In the genomic region with DNA sequence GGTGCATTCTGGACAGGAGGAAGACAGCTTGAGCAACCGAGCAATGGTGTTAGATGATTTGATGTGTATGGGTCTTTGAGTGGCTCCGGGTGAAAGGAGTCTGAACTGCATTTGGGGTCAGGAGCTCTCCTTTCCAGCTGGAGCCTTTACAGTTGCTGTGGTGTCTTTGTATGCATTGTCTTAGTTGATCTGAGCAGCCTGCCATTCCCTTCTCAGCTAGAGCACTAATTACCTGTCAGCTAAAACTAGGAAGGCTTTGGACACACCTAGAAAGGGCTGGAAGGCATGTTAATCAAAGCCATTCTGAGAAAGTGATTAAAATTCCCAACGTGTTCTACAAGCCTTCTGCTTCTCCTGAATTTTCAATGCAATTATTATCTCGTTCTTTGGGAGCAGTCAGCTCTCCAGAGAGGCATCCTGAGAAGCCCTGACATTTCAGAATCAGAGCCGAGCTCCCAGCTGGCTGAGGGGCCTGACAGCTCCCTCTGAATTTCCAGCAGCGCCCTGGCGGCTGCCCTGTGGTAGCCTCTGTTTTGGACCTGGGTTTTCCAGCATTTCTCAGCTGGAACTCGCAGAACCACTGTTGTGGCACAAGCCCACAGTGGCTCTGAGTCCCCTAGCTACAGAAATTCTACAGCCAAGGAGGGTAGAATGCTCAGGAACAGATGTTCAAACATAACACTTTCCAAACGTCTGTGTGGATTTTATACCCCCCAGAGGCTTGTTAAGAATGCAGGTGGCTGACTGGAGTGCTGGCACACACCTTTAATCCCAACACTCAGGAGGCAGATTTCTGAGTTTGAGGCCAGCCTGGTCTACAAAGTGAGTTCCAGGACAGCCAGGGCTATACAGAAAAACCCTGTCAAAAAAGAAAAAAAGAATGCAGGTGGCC, we compare ENCODE assay signal across 10 mouse cellular contexts.
DNase-seq lines count a peak whose midpoint lies in the region; ATAC-seq and TF ChIP-seq lines count a peak whose summit lies in the region.
"Had no signal": no experiment of that assay in that cellular context is flagged by ENCODE, and none has a peak within 500 bp of the region (broad histone marks: within the 10 kb centered on the region; RNA-seq: fewer than 3 reads in every experiment).

No protein-coding gene starts in this region.

- intact Hi-C loops in gastrocnemius, adult 2 months (cut with DNase I): no loop called here
- intact Hi-C loops in heart, postnatal 25 days (cut with DNase I): no loop called here

- H3K27me3 ChIP-seq in forebrain, embryonic 12.5 days: no peaks in the 10 kb centered on the region
- no peaks in the 10 kb centered on the region for H3K27me3 ChIP-seq in hindbrain, postnatal 0 days (ENCODE audit: insufficient read depth, low read length)
- H3K27me3 ChIP-seq in midbrain, embryonic 10.5 days (ENCODE audit: low read depth, poor library complexity, severe bottlenecking): no peaks in the 10 kb centered on the region
- no peaks in the 10 kb centered on the region for H3K27me3 ChIP-seq in kidney, embryonic 14.5 days (ENCODE audit: control insufficient read depth, insufficient read depth, low read length)
- H3K27me3 ChIP-seq: heart, embryonic 12.5 days had no signal

- 0 out of 2 replicates have a peak overlapping the region, but pooled peaks have one; percentile 29 for H3K27ac ChIP-seq in cortical plate, adult 2 months (ENCODE audit: insufficient read depth, low read length)
- H3K27ac ChIP-seq in forebrain, embryonic 12.5 days: peak overlapping the region; percentile 89
- 0 out of 2 replicates have a peak overlapping the region, but pooled peaks have one; percentile 41 for H3K27ac ChIP-seq in hindbrain, postnatal 0 days
- H3K27ac ChIP-seq in midbrain, embryonic 10.5 days (replicated peaks): peak overlapping the region; percentile 55; the same call in 1 of the 2 replicates
- no peak overlapping the region for H3K27ac ChIP-seq in gastrocnemius, adult 2 months
- H3K27ac ChIP-seq in kidney, embryonic 14.5 days (ENCODE audit: low read depth, low read length): no peak overlapping the region

- H3K9me3 ChIP-seq in forebrain, embryonic 12.5 days: no peaks in the 10 kb centered on the region
- H3K9me3 ChIP-seq in hindbrain, postnatal 0 days (ENCODE audit: low read length): no peaks in the 10 kb centered on the region
- H3K9me3 ChIP-seq in midbrain, embryonic 10.5 days (replicated peaks): no peaks in the 10 kb centered on the region
- no peaks in the 10 kb centered on the region for H3K9me3 ChIP-seq in kidney, embryonic 14.5 days (ENCODE audit: control insufficient read depth, low read length)
- H3K9me3 ChIP-seq: heart, embryonic 12.5 days had no signal

- TF ChIP-seq CTCF in cortical plate, adult 2 months (IDR thresholded peaks at IDR 0.05; ENCODE audit: extremely low read depth, insufficient read depth, low read length): no peak
- no peak for TF ChIP-seq CTCF in hindbrain, postnatal 0 days (IDR thresholded peaks at IDR 0.05; ENCODE audit: low read depth)
- TF ChIP-seq CTCF in gastrocnemius, adult 2 months (IDR thresholded peaks at IDR 0.05): no peak

- peaks cover 3% of the 10 kb centered on the region for H3K4me1 ChIP-seq in cortical plate, adult 2 months (ENCODE audit: control insufficient read depth, insufficient read depth, low read length)
- peaks cover 27% of the 10 kb centered on the region for H3K4me1 ChIP-seq in forebrain, embryonic 12.5 days
- H3K4me1 ChIP-seq in hindbrain, postnatal 0 days (ENCODE audit: insufficient read depth, low read length): peaks cover 11% of the 10 kb centered on the region; the same call in 1 of the 2 replicates
- H3K4me1 ChIP-seq in midbrain, embryonic 10.5 days: peaks cover 7% of the 10 kb centered on the region; the same call in 1 of the 2 replicates
- H3K4me1 ChIP-seq in kidney, embryonic 14.5 days (ENCODE audit: control insufficient read depth, insufficient read depth, low read length): no peaks in the 10 kb centered on the region
- H3K4me1 ChIP-seq: heart, embryonic 12.5 days had no signal

- peak; percentile 88 for ATAC-seq in forebrain, embryonic 12.5 days (ENCODE audit: low FRiP score)
- ATAC-seq in hindbrain, postnatal 0 days: peak; percentile 55; the same call in 1 of the 2 replicates
- no peak for ATAC-seq in kidney, embryonic 14.5 days (ENCODE audit: low FRiP score, low TSS enrichment)
- ATAC-seq: intestine, embryonic 16.5 days had no signal

- DNase-seq in hindbrain, postnatal 0 days (ENCODE audit: low spot score): peak; percentile 19
- DNase-seq in midbrain, embryonic 10.5 days (ENCODE audit: low spot score): no peak
- no peak for DNase-seq in gastrocnemius, adult 2 months
- DNase-seq in c-Kit-positive CD71-positive TER-119-positive erythroid progenitor cells, embryonic 14.5 days (ENCODE audit: low spot score): no peak
- DNase-seq in heart, postnatal 25 days (ENCODE audit: low spot score): no peak

- H3K4me3 ChIP-seq in cortical plate, adult 2 months (ENCODE audit: insufficient read depth, low read length): no peak overlapping the region
- no peak overlapping the region for H3K4me3 ChIP-seq in forebrain, embryonic 12.5 days (replicated peaks)
- H3K4me3 ChIP-seq in hindbrain, postnatal 0 days (ENCODE audit: low read length): no peak overlapping the region
- no peak overlapping the region for H3K4me3 ChIP-seq in midbrain, embryonic 10.5 days
- no peak overlapping the region for H3K4me3 ChIP-seq in gastrocnemius, adult 2 months
- H3K4me3 ChIP-seq in kidney, embryonic 14.5 days (ENCODE audit: low read length): no peak overlapping the region
- H3K4me3 ChIP-seq: heart, embryonic 12.5 days had no signal

- H3K4me2 ChIP-seq in forebrain, embryonic 12.5 days: peak overlapping the region; percentile 11
- no peak overlapping the region for H3K4me2 ChIP-seq in hindbrain, postnatal 0 days (ENCODE audit: low read depth, low read length)
- H3K4me2 ChIP-seq in kidney, embryonic 14.5 days (replicated peaks; ENCODE audit: low read depth, low read length): no peak overlapping the region
- H3K4me2 ChIP-seq: heart, embryonic 12.5 days had no signal

- 2% methylated on average over 9 of the region's 9 CpGs for WGBS in forebrain, embryonic 12.5 days
- 10% methylated on average over 9 of the region's 9 CpGs for WGBS in hindbrain, postnatal 0 days
- WGBS in midbrain, embryonic 10.5 days: 22% methylated on average over 9 of the region's 9 CpGs
- 18% methylated on average over 9 of the region's 9 CpGs for WGBS in kidney, embryonic 14.5 days

- no peaks in the 10 kb centered on the region for H3K36me3 ChIP-seq in forebrain, embryonic 12.5 days (replicated peaks)
- no peaks in the 10 kb centered on the region for H3K36me3 ChIP-seq in hindbrain, postnatal 0 days (ENCODE audit: insufficient read depth, low read length)
- no peaks in the 10 kb centered on the region for H3K36me3 ChIP-seq in midbrain, embryonic 10.5 days
- no peaks in the 10 kb centered on the region for H3K36me3 ChIP-seq in kidney, embryonic 14.5 days (ENCODE audit: control insufficient read depth, insufficient read depth, low read length)
- H3K36me3 ChIP-seq: heart, embryonic 12.5 days had no signal

- H3K9ac ChIP-seq in forebrain, embryonic 12.5 days: no peak overlapping the region
- no peak overlapping the region for H3K9ac ChIP-seq in hindbrain, postnatal 0 days (replicated peaks; ENCODE audit: low read length)
- H3K9ac ChIP-seq in kidney, embryonic 14.5 days (ENCODE audit: low read depth, low read length): no peak overlapping the region
- H3K9ac ChIP-seq: heart, embryonic 12.5 days had no signal

- no peak for TF ChIP-seq POLR2A in cortical plate, adult 2 months (IDR thresholded peaks at IDR 0.05; ENCODE audit: extremely low read depth, insufficient read depth, low read length)

Comparison
In these comparisons a context has a peak if more than half of its experiments do, and no peak if none do; other contexts are left out.
1. H3K27ac ChIP-seq: peak in cortical plate, adult 2 months (single experiment), forebrain, embryonic 12.5 days (single experiment), hindbrain, postnatal 0 days (single experiment) and midbrain, embryonic 10.5 days (single experiment); none in gastrocnemius, adult 2 months (single experiment) and kidney, embryonic 14.5 days (single experiment).